Mouse (Mus musculus): Measurements from ENCODE around the gene Ldhb. TPM values are rescaled to one million over a fixed set of nuclear protein-coding genes. Genes with fewer than 3 reads are reported as not detected.

Ldhb gene
- total and polyA plus RNA-seq, 3 experiments, result 0.25 to 0.59 TPM; not detected in 1

DNA sequence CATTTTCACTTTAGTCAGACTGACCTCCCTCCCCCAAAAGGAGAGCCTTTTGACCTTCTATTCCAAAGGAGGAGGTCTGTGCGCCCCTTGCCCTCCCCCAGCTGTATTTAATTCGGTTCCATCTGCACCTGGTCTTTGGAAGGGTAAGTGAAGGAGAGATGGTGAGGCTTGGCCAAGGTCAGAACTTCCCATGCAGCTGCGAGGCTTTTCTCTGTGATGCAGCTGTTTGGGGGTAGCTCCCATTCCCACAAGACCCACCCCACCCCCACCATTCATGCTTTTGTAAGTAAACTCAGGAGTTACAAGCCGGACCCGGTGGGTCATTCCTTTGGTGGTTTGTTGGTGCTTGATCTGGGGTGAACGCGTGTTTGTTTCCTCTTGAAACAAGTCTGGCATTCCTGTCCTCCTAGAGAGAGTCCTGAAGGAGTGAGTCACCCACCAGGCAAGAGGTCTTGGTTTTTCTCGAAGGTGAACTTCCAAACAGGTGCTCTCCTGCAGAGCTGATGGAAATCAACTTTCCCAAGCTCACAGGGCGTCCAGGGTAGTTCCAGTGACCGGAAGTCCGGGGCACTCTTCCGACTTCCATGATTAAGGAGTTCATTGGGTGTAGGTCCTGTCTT, 3.9 kb upstream of the Ldhb start:
- in situ Hi-C loops (cut with MboI; ENCODE audit: low pct_ligation_motif_present, low pct_unique_long_range_greater_than_20kb, low sequenced_read_pairs), result loop anchor here (25.0 kb wide), 2 partner anchors 174 to 1024 kb away; partner anchors contain the start of gene Pyroxd1
- H3K36me3 ChIP-seq (replicated peaks in 1 of 2; ENCODE audit: control insufficient read depth in 1 of 2, insufficient read depth in 1 of 2, low read length in 1 of 2), result no peaks in the 10 kb centered on the region
- no peak for DNase-seq (ENCODE audit: extremely low read depth)
- H3K4me1 ChIP-seq (ENCODE audit: control insufficient read depth in 1 of 2, insufficient read depth in 2 of 2), result peaks cover 3 to 20% of the 10 kb centered on the region in 2 experiments; a peak in 3 of 4 replicates
- dilution Hi-C loops (cut with MboI; ENCODE audit: extremely low pct_ligation_motif_present, extremely low pct_unique_long_range_greater_than_20kb, low sequenced_read_pairs), result no loop called here
- H3K79me2 ChIP-seq (replicated peaks; ENCODE audit: control insufficient read depth, extremely low read depth, insufficient read depth, poor library complexity, severe bottlenecking), result no peaks in the 10 kb centered on the region
- H3K9ac ChIP-seq (ENCODE audit: insufficient read depth, low read depth), result no peak overlapping the region
- no peak overlapping the region for H3K4me3 ChIP-seq (replicated peaks in 1 of 3; ENCODE audit: low read depth in 2 of 3, low read length in 2 of 3, poor library complexity in 1 of 3)
- H3K4me2 ChIP-seq (ENCODE audit: insufficient read depth, low read depth, poor library complexity, severe bottlenecking), result no peak overlapping the region
- TF ChIP-seq HCFC1 (IDR thresholded peaks at IDR 0.05; ENCODE audit: low read depth, low read length) (no peak), IRF4 (IDR thresholded peaks at IDR 0.05; ENCODE audit: low read depth, low read length) (no peak), ETS1 (conservative IDR thresholded peaks at IDR 0.05; ENCODE audit: low read depth, low read length) (no peak), CTCF (conservative IDR thresholded peaks at IDR 0.05 in 1 of 2, IDR thresholded peaks at IDR 0.05 in 1 of 2; ENCODE audit: low read depth in 2 of 2, low read length in 2 of 2) (no peak), RAD21 (IDR thresholded peaks at IDR 0.05; ENCODE audit: low read depth, low read length) (no peak), ZNF384 (IDR thresholded peaks at IDR 0.05; ENCODE audit: low read depth, low read length) (no peak), CHD1 (IDR thresholded peaks at IDR 0.05; ENCODE audit: low read depth, low read length) (no peak), GABPA (IDR thresholded peaks at IDR 0.05; ENCODE audit: insufficient replicate concordance, low read depth, low read length) (no peak), MAZ (IDR thresholded peaks at IDR 0.05; ENCODE audit: low read depth, low read length) (no peak)
- H3K9me3 ChIP-seq (replicated peaks; ENCODE audit: low read length), result no peaks in the 10 kb centered on the region
- H3K27ac ChIP-seq (ENCODE audit: insufficient read depth, low read depth), result no peak overlapping the region
- no peaks in the 10 kb centered on the region for H3K27me3 ChIP-seq (replicated peaks)

DNA sequence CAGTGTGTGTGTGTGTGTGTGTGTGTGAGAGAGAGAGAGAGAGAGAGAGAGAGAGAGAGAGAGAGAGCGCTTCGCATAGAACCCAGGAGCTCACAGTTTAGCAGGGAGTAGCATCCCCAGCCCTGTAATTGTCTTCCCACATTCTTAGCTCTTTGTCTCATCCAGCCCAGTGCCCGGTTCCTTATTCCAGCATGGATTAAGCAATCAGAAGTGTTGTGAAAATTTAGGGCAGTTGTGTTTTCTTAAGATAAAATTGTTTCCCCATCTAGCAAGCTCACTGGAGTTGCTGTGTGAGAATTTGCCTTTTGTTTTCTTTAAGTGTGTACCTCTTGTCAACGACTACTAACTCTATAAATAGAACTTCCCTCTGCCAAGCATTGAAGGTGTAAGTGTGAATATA, 906 bp upstream of the Ldhb start:
- dilution Hi-C loops (cut with MboI; ENCODE audit: extremely low pct_ligation_motif_present, extremely low pct_unique_long_range_greater_than_20kb, low sequenced_read_pairs) (no loop called here), in situ Hi-C loops (cut with MboI; ENCODE audit: low pct_ligation_motif_present, low pct_unique_long_range_greater_than_20kb, low sequenced_read_pairs) (loop anchor here (25.0 kb wide), 2 partner anchors 171 to 1021 kb away; partner anchors contain the start of gene Pyroxd1)
- no peak for TF ChIP-seq SMC3 (IDR thresholded peaks at IDR 0.05; ENCODE audit: low read depth, low read length)
- TF ChIP-seq ELF1 (IDR thresholded peaks at IDR 0.05; ENCODE audit: low read depth, low read length), result no peak
- no peak for TF ChIP-seq POLR2A (IDR thresholded peaks at IDR 0.05; ENCODE audit: low read depth, low read length)
- TF ChIP-seq ZC3H11A (IDR thresholded peaks at IDR 0.05; ENCODE audit: low read depth, low read length), result no peak
- TF ChIP-seq CHD2 (IDR thresholded peaks at IDR 0.05; ENCODE audit: low read length), result no peak
- TF ChIP-seq HCFC1 (IDR thresholded peaks at IDR 0.05; ENCODE audit: low read depth, low read length), result no peak
- no peak for TF ChIP-seq BHLHE40 (IDR thresholded peaks at IDR 0.05; ENCODE audit: low read depth, low read length)
- TF ChIP-seq EP300 (IDR thresholded peaks at IDR 0.05; ENCODE audit: low read length), result no peak
- no peak for TF ChIP-seq USF1 (IDR thresholded peaks at IDR 0.05; ENCODE audit: low read depth, low read length)
- no peak for TF ChIP-seq KAT2A (IDR thresholded peaks at IDR 0.05; ENCODE audit: insufficient replicate concordance, low read length)
- no peak overlapping the region for H3K4me2 ChIP-seq (ENCODE audit: insufficient read depth, low read depth, poor library complexity, severe bottlenecking)
- peaks cover 0 to 15% of the 10 kb centered on the region in 2 experiments; a peak in 2 of 4 replicates for H3K4me1 ChIP-seq (ENCODE audit: control insufficient read depth in 1 of 2, insufficient read depth in 2 of 2)
- no peak overlapping the region for H3K27ac ChIP-seq (ENCODE audit: insufficient read depth, low read depth)
- H3K9me3 ChIP-seq (replicated peaks; ENCODE audit: low read length), result no peaks in the 10 kb centered on the region
- H3K27me3 ChIP-seq (replicated peaks), result no peaks in the 10 kb centered on the region
- DNase-seq (ENCODE audit: extremely low read depth), result no peak
- no peaks in the 10 kb centered on the region for H3K79me2 ChIP-seq (replicated peaks; ENCODE audit: control insufficient read depth, extremely low read depth, insufficient read depth, poor library complexity, severe bottlenecking)
- no peaks in the 10 kb centered on the region for H3K36me3 ChIP-seq (replicated peaks in 1 of 2; ENCODE audit: control insufficient read depth in 1 of 2, insufficient read depth in 1 of 2, low read length in 1 of 2)
- no peak overlapping the region for H3K4me3 ChIP-seq (replicated peaks in 1 of 3; ENCODE audit: low read depth in 2 of 3, low read length in 2 of 3, poor library complexity in 1 of 3)
- H3K9ac ChIP-seq (ENCODE audit: insufficient read depth, low read depth), result no peak overlapping the region
